Mouse (Mus musculus): Measurements from ENCODE around the gene Mog. TPM values are rescaled to one million over a fixed set of nuclear protein-coding genes. Genes with fewer than 3 reads are reported as not detected.

Gene Mog
- total and polyA plus RNA-seq, 3 experiments: not detected

- H3K4me1 ChIP-seq (ENCODE audit: control insufficient read depth in 1 of 2, insufficient read depth in 2 of 2): no peaks in the 10 kb centered on the region
- no peaks in the 10 kb centered on the region for H3K79me2 ChIP-seq (replicated peaks; ENCODE audit: control insufficient read depth, extremely low read depth, insufficient read depth, poor library complexity, severe bottlenecking)
- in situ Hi-C loops (cut with MboI; ENCODE audit: low pct_ligation_motif_present, low pct_unique_long_range_greater_than_20kb, low sequenced_read_pairs) (no loop called here), dilution Hi-C loops (cut with MboI; ENCODE audit: extremely low pct_ligation_motif_present, extremely low pct_unique_long_range_greater_than_20kb, low sequenced_read_pairs) (no loop called here)
- H3K4me2 ChIP-seq (ENCODE audit: insufficient read depth, low read depth, poor library complexity, severe bottlenecking): no peak overlapping the region
- H3K27ac ChIP-seq (ENCODE audit: insufficient read depth, low read depth): no peak overlapping the region
- DNase-seq (ENCODE audit: extremely low read depth): no peak
- H3K9me3 ChIP-seq (replicated peaks; ENCODE audit: low read length): no peaks in the 10 kb centered on the region
- no peaks in the 10 kb centered on the region for H3K36me3 ChIP-seq (replicated peaks in 1 of 2; ENCODE audit: control insufficient read depth in 1 of 2, insufficient read depth in 1 of 2, low read length in 1 of 2)
- no peaks in the 10 kb centered on the region for H3K27me3 ChIP-seq (replicated peaks)
- TF ChIP-seq UBTF (IDR thresholded peaks at IDR 0.05; ENCODE audit: low read depth, low read length) (no peak), USF2 (conservative IDR thresholded peaks at IDR 0.05; ENCODE audit: low read depth, low read length) (no peak), IRF4 (IDR thresholded peaks at IDR 0.05; ENCODE audit: low read depth, low read length) (no peak), ZNF384 (IDR thresholded peaks at IDR 0.05; ENCODE audit: low read depth, low read length) (no peak), CTCF (conservative IDR thresholded peaks at IDR 0.05 in 1 of 2, IDR thresholded peaks at IDR 0.05 in 1 of 2; ENCODE audit: low read depth in 2 of 2, low read length in 2 of 2) (no peak), POLR2A (IDR thresholded peaks at IDR 0.05; ENCODE audit: low read depth, low read length) (no peak), ELF1 (IDR thresholded peaks at IDR 0.05; ENCODE audit: low read depth, low read length) (no peak), BHLHE40 (IDR thresholded peaks at IDR 0.05; ENCODE audit: low read depth, low read length) (no peak)
- H3K9ac ChIP-seq (ENCODE audit: insufficient read depth, low read depth): no peak overlapping the region
- no peak overlapping the region for H3K4me3 ChIP-seq (replicated peaks in 1 of 3; ENCODE audit: low read depth in 2 of 3, low read length in 2 of 3, poor library complexity in 1 of 3)
Measured at GRCm38 (mm10) chr17:37012141-37012540, 11.1 kb downstream of the Mog start.

- Histone ChIP-seq H3K4me2 (ENCODE audit: insufficient read depth, low read depth, poor library complexity, severe bottlenecking) (no peak overlapping the region), H3K9me3 (replicated peaks; ENCODE audit: low read length) (no peaks in the 10 kb centered on the region), H3K4me1 (ENCODE audit: control insufficient read depth in 1 of 2, insufficient read depth in 2 of 2) (no peaks in the 10 kb centered on the region), H3K27me3 (replicated peaks) (no peaks in the 10 kb centered on the region), H3K79me2 (replicated peaks; ENCODE audit: control insufficient read depth, extremely low read depth, insufficient read depth, poor library complexity, severe bottlenecking) (no peaks in the 10 kb centered on the region), H3K27ac (ENCODE audit: insufficient read depth, low read depth) (no peak overlapping the region), H3K9ac (ENCODE audit: insufficient read depth, low read depth) (no peak overlapping the region), H3K4me3 (replicated peaks in 1 of 3; ENCODE audit: low read depth in 2 of 3, low read length in 2 of 3, poor library complexity in 1 of 3) (no peak overlapping the region), H3K36me3 (replicated peaks in 1 of 2; ENCODE audit: control insufficient read depth in 1 of 2, insufficient read depth in 1 of 2, low read length in 1 of 2) (no peaks in the 10 kb centered on the region)
- TF ChIP-seq MEF2A (IDR thresholded peaks at IDR 0.05; ENCODE audit: borderline replicate concordance, low read depth, low read length): no peak
- no peak for TF ChIP-seq HCFC1 (IDR thresholded peaks at IDR 0.05; ENCODE audit: low read depth, low read length)
- TF ChIP-seq PAX5 (IDR thresholded peaks at IDR 0.05; ENCODE audit: low read length): no peak
- TF ChIP-seq TBP (conservative IDR thresholded peaks at IDR 0.05; ENCODE audit: low read depth, low read length): no peak
- TF ChIP-seq MAZ (IDR thresholded peaks at IDR 0.05; ENCODE audit: low read depth, low read length): no peak
- TF ChIP-seq ZC3H11A (IDR thresholded peaks at IDR 0.05; ENCODE audit: low read depth, low read length): no peak
- no peak for TF ChIP-seq RCOR1 (conservative IDR thresholded peaks at IDR 0.05; ENCODE audit: low read depth, low read length)
- no peak for TF ChIP-seq USF1 (IDR thresholded peaks at IDR 0.05; ENCODE audit: low read depth, low read length)
- no peak for TF ChIP-seq TCF12 (IDR thresholded peaks at IDR 0.05; ENCODE audit: low read depth, low read length)
- no peak for DNase-seq (ENCODE audit: extremely low read depth)
- in situ Hi-C loops (cut with MboI; ENCODE audit: low pct_ligation_motif_present, low pct_unique_long_range_greater_than_20kb, low sequenced_read_pairs): no loop called here
- dilution Hi-C loops (cut with MboI; ENCODE audit: extremely low pct_ligation_motif_present, extremely low pct_unique_long_range_greater_than_20kb, low sequenced_read_pairs): no loop called here
Measured at GRCm38 (mm10) chr17:37011719-37012118, 11.5 kb downstream of the Mog start.
